Mouse (Mus musculus) kidney, embryonic 16.5 days (tissue): ENCODE results near the gene Neurod4. TPM values are rescaled to one million over a fixed set of nuclear protein-coding genes. Genes with fewer than 3 reads are reported as not detected.

ENCODE experiments used
- ATAC-seq: fragments of 200-750 bp; cut with Nextera tagmentation; 2 replicates; pipeline ENCODE4 v1.8.0; 2017; ENCODE audit warnings: moderate TSS enrichment; ENCODE audit not compliant: low FRiP score, low TSS enrichment
- H3K27ac ChIP-seq: fragments of 300-500 bp; sonication (generic); 2 replicates; pipeline ENCODE4 v1.5.1; 2014; ENCODE audit warnings: low read length
- H3K27me3 ChIP-seq: fragments of 300-500 bp; sonication (generic); 2 replicates; pipeline ENCODE4 v1.6.1; 2014; ENCODE audit warnings: low read length, control low read depth, mixed read lengths; ENCODE audit not compliant: insufficient read depth
- H3K36me3 ChIP-seq: fragments of 300-500 bp; sonication (generic); 2 replicates; pipeline ENCODE4 v1.6.1; 2014; ENCODE audit warnings: low read length, control low read depth, mixed read lengths; ENCODE audit not compliant: insufficient read depth
- H3K4me1 ChIP-seq: fragments of 300-500 bp; sonication (generic); 2 replicates; pipeline ENCODE4 v1.6.1; 2014; ENCODE audit warnings: low read length, control low read depth, mixed read lengths; ENCODE audit not compliant: insufficient read depth
- H3K4me2 ChIP-seq: fragments of 300-500 bp; sonication (generic); replicated peaks from 2 replicates; pipeline ENCODE4 v1.6.1; 2014; ENCODE audit warnings: low read depth, low read length
- H3K4me3 ChIP-seq: fragments of 300-500 bp; sonication (generic); 2 replicates; pipeline ENCODE4 v1.5.1; 2014; ENCODE audit warnings: mild to moderate bottlenecking, low read length
- H3K9ac ChIP-seq: fragments of 300-500 bp; sonication (generic); replicated peaks from 2 replicates; pipeline ENCODE4 v1.6.1; 2014; ENCODE audit warnings: low read length
- H3K9me3 ChIP-seq: fragments of 300-500 bp; sonication (generic); 2 replicates; pipeline ENCODE4 v1.6.1; 2016; ENCODE audit warnings: low read length, control low read depth
- WGBS: fragments of 180-500 bp; shearing (Covaris S2); extraction: QIAGEN DNeasy Blood & Tissue Kit; methylation state at CpG from one replicate; pipeline ENCODE4 v1.1.7; 2014; 5-methylcytosine and 5-hydroxymethylcytosine counted together
- polyA plus RNA-seq: library from polyadenylated mRNA; unstranded; fragments of >200 nt; fragmentation: Nextera tagmentation; extraction: Ambion mirVana; gene quantifications from 2 replicates; pipeline ENCODE4 v1.2.1, GENCODE M21; 2015

Neurod4 gene
- polyA plus RNA-seq = not detected in 2 replicates

GRCm38 (mm10) chr10:130280066-130280465 lies at the start of gene Neurod4:
Gene Neurod4, minus strand, starts transcription at chr10:130280240.
- Histone ChIP-seq H3K4me1 (no peaks in the 10 kb centered on the region), H3K27ac (no peak within 1 kb of the TSS), H3K9me3 (no peaks in the 10 kb centered on the region), H3K4me3 (no peak within 1 kb of the TSS), H3K4me2 (no peak within 1 kb of the TSS), H3K36me3 (no peaks in the 10 kb centered on the region), H3K9ac (no peak within 1 kb of the TSS), H3K27me3 (no peaks in the 10 kb centered on the region)
- peak; percentile 95 for ATAC-seq
- WGBS = under 1% methylated on average over 7 of the region's 7 CpGs

- no peak overlapping the region for H3K9ac ChIP-seq
- H3K36me3 ChIP-seq = no peaks in the 10 kb centered on the region
- H3K27ac ChIP-seq = no peak overlapping the region
- WGBS = 87% methylated on average over 4 of the region's 4 CpGs
- H3K4me3 ChIP-seq = no peak overlapping the region
- no peaks in the 10 kb centered on the region for H3K27me3 ChIP-seq
- no peaks in the 10 kb centered on the region for H3K9me3 ChIP-seq
- ATAC-seq = no peak
- H3K4me2 ChIP-seq = no peak overlapping the region
- H3K4me1 ChIP-seq = no peaks in the 10 kb centered on the region
These were observed 44.2 kb upstream of the Neurod4 start for GRCm38 (mm10) chr10:130324243-130324642.

GRCm38 (mm10) chr10:130322637-130323036 lies 42.6 kb upstream of the Neurod4 start, which contains the start of gene Tespa1:
Gene Tespa1, plus strand, starts transcription at chr10:130322870.
- no peak for ATAC-seq
- no peak within 1 kb of the TSS for H3K9ac ChIP-seq

GRCm38 (mm10) chr10:130322062-130322461 lies 42.0 kb upstream of the Neurod4 start:
- Histone ChIP-seq H3K27ac (no peak overlapping the region), H3K36me3 (no peaks in the 10 kb centered on the region), H3K9ac (no peak overlapping the region), H3K4me3 (no peak overlapping the region), H3K4me1 (no peaks in the 10 kb centered on the region), H3K4me2 (no peak overlapping the region), H3K27me3 (no peaks in the 10 kb centered on the region), H3K9me3 (no peaks in the 10 kb centered on the region)
- ATAC-seq = no peak

More at GRCm38 (mm10) chr10:130322637-130323036, 42.6 kb upstream of the Neurod4 start, which contains the start of gene Tespa1:
- Histone ChIP-seq H3K4me2 (no peak within 1 kb of the TSS), H3K36me3 (no peaks in the 10 kb centered on the region), H3K27ac (no peak within 1 kb of the TSS), H3K4me1 (no peaks in the 10 kb centered on the region), H3K27me3 (no peaks in the 10 kb centered on the region), H3K4me3 (no peak within 1 kb of the TSS), H3K9me3 (no peaks in the 10 kb centered on the region)
- 86% methylated on average over 5 of the region's 5 CpGs for WGBS

- H3K27me3 ChIP-seq = no peaks in the 10 kb centered on the region
- H3K9ac ChIP-seq = no peak overlapping the region
These were observed 40.7 kb upstream of the Neurod4 start for GRCm38 (mm10) chr10:130320715-130321114.

GRCm38 (mm10) chr10:130318720-130319119 lies 38.7 kb upstream of the Neurod4 start:
- H3K4me3 ChIP-seq = no peak overlapping the region
- ATAC-seq = no peak
- H3K36me3 ChIP-seq = no peaks in the 10 kb centered on the region
- no peaks in the 10 kb centered on the region for H3K27me3 ChIP-seq
- WGBS = 68% methylated on average over 4 of the region's 4 CpGs
- no peak overlapping the region for H3K4me2 ChIP-seq
- no peaks in the 10 kb centered on the region for H3K4me1 ChIP-seq
- no peaks in the 10 kb centered on the region for H3K9me3 ChIP-seq
- no peak overlapping the region for H3K9ac ChIP-seq
- no peak overlapping the region for H3K27ac ChIP-seq

More at GRCm38 (mm10) chr10:130320715-130321114, 40.7 kb upstream of the Neurod4 start:
- Histone ChIP-seq H3K4me3 (no peak overlapping the region), H3K4me1 (no peaks in the 10 kb centered on the region), H3K9me3 (no peaks in the 10 kb centered on the region), H3K36me3 (no peaks in the 10 kb centered on the region), H3K27ac (no peak overlapping the region), H3K4me2 (no peak overlapping the region)
- 84% methylated on average over 2 of the region's 2 CpGs for WGBS
- ATAC-seq = no peak

- H3K27ac ChIP-seq = no peak overlapping the region
- ATAC-seq = no peak
- no peak overlapping the region for H3K4me3 ChIP-seq
- no peaks in the 10 kb centered on the region for H3K4me1 ChIP-seq
- no peak overlapping the region for H3K4me2 ChIP-seq
- no peaks in the 10 kb centered on the region for H3K9me3 ChIP-seq
- H3K9ac ChIP-seq = no peak overlapping the region
- H3K36me3 ChIP-seq = no peaks in the 10 kb centered on the region
- H3K27me3 ChIP-seq = no peaks in the 10 kb centered on the region
These were observed 35.8 kb upstream of the Neurod4 start for GRCm38 (mm10) chr10:130315846-130316245.

GRCm38 (mm10) chr10:130314110-130314829 lies 34.2 kb upstream of the Neurod4 start:
- WGBS = 70% methylated on average over 2 of the region's 2 CpGs
- no peak overlapping the region for H3K27ac ChIP-seq
- H3K9me3 ChIP-seq = no peaks in the 10 kb centered on the region
- no peak for ATAC-seq
- no peak overlapping the region for H3K4me2 ChIP-seq
- no peaks in the 10 kb centered on the region for H3K4me1 ChIP-seq
- no peaks in the 10 kb centered on the region for H3K36me3 ChIP-seq
- no peaks in the 10 kb centered on the region for H3K27me3 ChIP-seq
- H3K9ac ChIP-seq = no peak overlapping the region
- no peak overlapping the region for H3K4me3 ChIP-seq

GRCm38 (mm10) chr10:130313531-130313930 lies 33.5 kb upstream of the Neurod4 start:
- Histone ChIP-seq H3K36me3 (no peaks in the 10 kb centered on the region), H3K4me3 (no peak overlapping the region), H3K9ac (no peak overlapping the region), H3K9me3 (no peaks in the 10 kb centered on the region), H3K4me2 (no peak overlapping the region), H3K27ac (no peak overlapping the region), H3K27me3 (no peaks in the 10 kb centered on the region), H3K4me1 (no peaks in the 10 kb centered on the region)
- ATAC-seq = no peak
- WGBS = 66% methylated on average over 1 of the region's 1 CpGs

- no peak for ATAC-seq
- H3K27me3 ChIP-seq = no peaks in the 10 kb centered on the region
- WGBS = 81% methylated on average over 2 of the region's 2 CpGs
These were observed 31.6 kb upstream of the Neurod4 start for GRCm38 (mm10) chr10:130311534-130312227.

More at GRCm38 (mm10) chr10:130311534-130312227, 31.6 kb upstream of the Neurod4 start:
- H3K9ac ChIP-seq = no peak overlapping the region
- H3K4me3 ChIP-seq = no peak overlapping the region
- no peaks in the 10 kb centered on the region for H3K4me1 ChIP-seq
- no peak overlapping the region for H3K27ac ChIP-seq
- no peaks in the 10 kb centered on the region for H3K9me3 ChIP-seq
- no peaks in the 10 kb centered on the region for H3K36me3 ChIP-seq
- no peak overlapping the region for H3K4me2 ChIP-seq
